ENCODE assay signal across 12 mouse cellular contexts in genomic region chr3:37616586-37617547, GRCm38 (mm10). TPM values are rescaled to one million over a fixed set of nuclear protein-coding genes. Genes with fewer than 3 reads are reported as not detected.
DNase-seq lines count a peak whose midpoint lies in the region; ATAC-seq lines count a peak whose summit lies in the region.
"Had no signal": no experiment of that assay in that cellular context is flagged by ENCODE, and none has a peak within 500 bp of the region (broad histone marks: within the 10 kb centered on the region; RNA-seq: fewer than 3 reads in every experiment).

No protein-coding gene starts in this region.

- H3K4me3 ChIP-seq in liver, embryonic 13.5 days (replicated peaks): 0 out of 2 replicates have a peak overlapping the region, but pooled peaks have one; percentile 7
- no peak overlapping the region for H3K4me3 ChIP-seq in liver, embryonic 12.5 days
- H3K4me3 ChIP-seq in forebrain, embryonic 13.5 days: no peak overlapping the region
- H3K4me3 ChIP-seq in limb, embryonic 11.5 days (ENCODE audit: low read depth, low read length): no peak overlapping the region
- H3K4me3 ChIP-seq: hindbrain, embryonic 12.5 days; midbrain, embryonic 13.5 days; neural tube, embryonic 15.5 days had no signal

- H3K36me3 ChIP-seq in liver, embryonic 13.5 days: no peaks in the 10 kb centered on the region
- no peaks in the 10 kb centered on the region for H3K36me3 ChIP-seq in liver, embryonic 12.5 days
- H3K36me3 ChIP-seq in forebrain, embryonic 13.5 days (ENCODE audit: poor library complexity, severe bottlenecking): no peaks in the 10 kb centered on the region
- H3K36me3 ChIP-seq in limb, embryonic 11.5 days (ENCODE audit: control insufficient read depth, insufficient read depth, low read length): no peaks in the 10 kb centered on the region
- H3K36me3 ChIP-seq: G1E; hindbrain, embryonic 12.5 days; midbrain, embryonic 13.5 days; neural tube, embryonic 15.5 days had no signal

- no peak overlapping the region for H3K27ac ChIP-seq in liver, embryonic 13.5 days
- H3K27ac ChIP-seq in liver, embryonic 12.5 days: no peak overlapping the region
- H3K27ac ChIP-seq in forebrain, embryonic 13.5 days: peak overlapping the region; percentile 31; the same call in 1 of the 2 replicates
- 0 out of 2 replicates have a peak overlapping the region, but pooled peaks have one; percentile 18 for H3K27ac ChIP-seq in limb, embryonic 11.5 days (replicated peaks; ENCODE audit: low read depth, low read length)
- H3K27ac ChIP-seq: hindbrain, embryonic 12.5 days; midbrain, embryonic 13.5 days; neural tube, embryonic 15.5 days had no signal

- H3K27me3 ChIP-seq in liver, embryonic 13.5 days: no peaks in the 10 kb centered on the region
- peaks cover 5% of the 10 kb centered on the region for H3K27me3 ChIP-seq in liver, embryonic 12.5 days (replicated peaks)
- H3K27me3 ChIP-seq in forebrain, embryonic 13.5 days: peaks cover 17% of the 10 kb centered on the region
- no peaks in the 10 kb centered on the region for H3K27me3 ChIP-seq in limb, embryonic 11.5 days (ENCODE audit: control insufficient read depth, insufficient read depth, low read length)
- H3K27me3 ChIP-seq: hindbrain, embryonic 12.5 days; neural tube, embryonic 15.5 days had no signal

- 0 out of 2 replicates have a peak, but pooled peaks cover 4% of the 10 kb centered on the region for H3K4me1 ChIP-seq in liver, embryonic 13.5 days (replicated peaks)
- H3K4me1 ChIP-seq in liver, embryonic 12.5 days: no peaks in the 10 kb centered on the region
- H3K4me1 ChIP-seq in forebrain, embryonic 13.5 days: peaks cover 7% of the 10 kb centered on the region
- H3K4me1 ChIP-seq in limb, embryonic 11.5 days (ENCODE audit: control insufficient read depth, insufficient read depth, low read length): peaks cover 6% of the 10 kb centered on the region; the same call in 1 of the 2 replicates
- H3K4me1 ChIP-seq: neural tube, embryonic 15.5 days had no signal

- no peak for DNase-seq in liver, embryonic 13.5 days
- peak; percentile 46 for DNase-seq in limb, embryonic 11.5 days (ENCODE audit: low spot score)
- no peak for DNase-seq in lung, postnatal 36 days
- no peak for DNase-seq in testis, postnatal 10 days (ENCODE audit: low spot score)
- no peak for DNase-seq in spleen, postnatal 4 days (ENCODE audit: low spot score in 2 of 2)
- DNase-seq: adrenal gland, postnatal 10 days had no signal

- H3K9ac ChIP-seq in liver, embryonic 13.5 days: no peak overlapping the region
- H3K9ac ChIP-seq in liver, embryonic 12.5 days: no peak overlapping the region
- no peak overlapping the region; the same call in 1 of the 2 replicates for H3K9ac ChIP-seq in forebrain, embryonic 13.5 days
- no peak overlapping the region for H3K9ac ChIP-seq in limb, embryonic 11.5 days (ENCODE audit: low read length)
- H3K9ac ChIP-seq: hindbrain, embryonic 12.5 days; midbrain, embryonic 13.5 days; neural tube, embryonic 15.5 days had no signal

- no peak overlapping the region for H3K4me2 ChIP-seq in liver, embryonic 13.5 days
- H3K4me2 ChIP-seq in liver, embryonic 12.5 days: no peak overlapping the region
- peak overlapping the region; percentile 24; the same call in 1 of the 2 replicates for H3K4me2 ChIP-seq in forebrain, embryonic 13.5 days
- 0 out of 2 replicates have a peak overlapping the region, but pooled peaks have one; percentile 16 for H3K4me2 ChIP-seq in limb, embryonic 11.5 days (ENCODE audit: low read depth, severe bottlenecking)
- H3K4me2 ChIP-seq: hindbrain, embryonic 12.5 days; midbrain, embryonic 13.5 days; neural tube, embryonic 15.5 days had no signal

- H3K9me3 ChIP-seq in liver, embryonic 13.5 days (replicated peaks): no peaks in the 10 kb centered on the region
- no peaks in the 10 kb centered on the region for H3K9me3 ChIP-seq in liver, embryonic 12.5 days (replicated peaks)
- H3K9me3 ChIP-seq in forebrain, embryonic 13.5 days (replicated peaks): 0 out of 2 replicates have a peak, but pooled peaks cover 2% of the 10 kb centered on the region
- no peaks in the 10 kb centered on the region for H3K9me3 ChIP-seq in limb, embryonic 11.5 days (ENCODE audit: control insufficient read depth, low read length)
- H3K9me3 ChIP-seq: G1E; midbrain, embryonic 13.5 days; neural tube, embryonic 15.5 days had no signal

- 55% methylated on average over 21 of the region's 21 CpGs for WGBS in liver, embryonic 13.5 days (ENCODE audit: insufficient replicate concordance)
- WGBS in liver, embryonic 12.5 days (ENCODE audit: insufficient replicate concordance): 59% methylated on average over 21 of the region's 21 CpGs
- 18% methylated on average over 21 of the region's 21 CpGs for WGBS in forebrain, embryonic 13.5 days
- 43% methylated on average over 21 of the region's 21 CpGs for WGBS in limb, embryonic 11.5 days

- no peak for ATAC-seq in liver, embryonic 13.5 days (ENCODE audit: low read depth)
- ATAC-seq in liver, embryonic 12.5 days: no peak
- ATAC-seq in forebrain, embryonic 13.5 days: no peak
- no peak for ATAC-seq in limb, embryonic 11.5 days (ENCODE audit: insufficient number of reproducible peaks, low FRiP score, low TSS enrichment, low read depth)
- ATAC-seq: midbrain, embryonic 13.5 days had no signal

RNA-seq across cellular contexts. Expression of gene Spry1, which starts 22.9 kb away (rescaled TPM):
- polyA plus RNA-seq in liver, embryonic 13.5 days (2015; fragmentation: Nextera tagmentation; extraction: Ambion mirVana): 2.0 and 2.4 TPM in 2 replicates
- polyA plus RNA-seq in liver, embryonic 12.5 days (2016; fragmentation: Nextera tagmentation; extraction: Ambion mirVana): 4.3 and 4.7 TPM in 2 replicates
- polyA plus RNA-seq in forebrain, embryonic 13.5 days (2015; fragmentation: Nextera tagmentation; extraction: Ambion mirVana): 6.1 and 9.8 TPM in 2 replicates
- 18.5 and 19.8 TPM in 2 replicates for polyA plus RNA-seq in limb, embryonic 11.5 days (2014; fragmentation: Nextera tagmentation; extraction: Ambion mirVana)

Comparison
In these comparisons a context has a peak if more than half of its experiments do, and no peak if none do; other contexts are left out.
1. H3K27ac ChIP-seq: peak in forebrain, embryonic 13.5 days (single experiment) and limb, embryonic 11.5 days (single experiment); none in liver, embryonic 13.5 days (single experiment) and liver, embryonic 12.5 days (single experiment).
2. H3K4me2 ChIP-seq: peak in forebrain, embryonic 13.5 days (single experiment) and limb, embryonic 11.5 days (single experiment); none in liver, embryonic 13.5 days (single experiment) and liver, embryonic 12.5 days (single experiment).